Mouse (Mus musculus) embryonic facial prominence, embryonic 14.5 days (tissue): ENCODE data around the gene Crabp2. TPM values are rescaled to one million over a fixed set of nuclear protein-coding genes. Genes with fewer than 3 reads are reported as not detected.
A peak's percentile ranks its signal among the peaks of the same experiment; 100 is the strongest.

Source experiments
- ATAC-seq: fragments of 200-750 bp; cut with Nextera tagmentation; 2 replicates; pipeline ENCODE4 v1.8.0; 2017; ENCODE audit warnings: low read depth, moderate number of reproducible peaks, moderate TSS enrichment
- DNase-seq: peaks from one replicate; pipeline ENCODE4 v3.0.0-alpha.2; 2015; ENCODE audit warnings: low spot score
- H3K27ac ChIP-seq: fragments of 300-500 bp; sonication (generic); replicated peaks from 2 replicates; pipeline ENCODE4 v1.5.1; 2014; ENCODE audit warnings: low read depth, mild to moderate bottlenecking, low read length, moderate library complexity
- H3K27me3 ChIP-seq: fragments of 300-500 bp; sonication (generic); replicated peaks from 2 replicates; pipeline ENCODE4 v1.6.1; 2014; ENCODE audit warnings: low read length; ENCODE audit not compliant: control insufficient read depth, insufficient read depth
- H3K36me3 ChIP-seq: fragments of 300-500 bp; sonication (generic); 2 replicates; pipeline ENCODE4 v1.6.1; 2014; ENCODE audit warnings: low read length, mixed read lengths; ENCODE audit not compliant: control insufficient read depth, insufficient read depth
- H3K4me1 ChIP-seq: fragments of 300-500 bp; sonication (generic); 2 replicates; pipeline ENCODE4 v1.6.1; 2014; ENCODE audit warnings: antibody characterized with exemption, low read length; ENCODE audit not compliant: control insufficient read depth, insufficient read depth
- H3K4me2 ChIP-seq: fragments of 300-500 bp; sonication (generic); 2 replicates; pipeline ENCODE4 v1.6.1; 2014; ENCODE audit warnings: low read depth, mild to moderate bottlenecking, low read length, moderate library complexity, mixed read lengths
- H3K4me3 ChIP-seq: fragments of 300-500 bp; sonication (generic); 2 replicates; pipeline ENCODE4 v1.5.1; 2014; ENCODE audit warnings: low read depth, mild to moderate bottlenecking, low read length
- H3K9ac ChIP-seq: fragments of 300-500 bp; sonication (generic); 2 replicates; pipeline ENCODE4 v1.6.1; 2014; ENCODE audit warnings: low read depth, mild to moderate bottlenecking, low read length, moderate library complexity, mixed read lengths
- H3K9me3 ChIP-seq: fragments of 300-500 bp; sonication (generic); 2 replicates; pipeline ENCODE4 v1.6.1; 2016; ENCODE audit warnings: low read length; ENCODE audit not compliant: control insufficient read depth
- WGBS: fragments of 180-500 bp; shearing (Covaris S2); extraction: QIAGEN DNeasy Blood & Tissue Kit; methylation state at CpG from one replicate; pipeline ENCODE4 v1.1.7; 2014; 5-methylcytosine and 5-hydroxymethylcytosine counted together
- polyA plus RNA-seq: library from polyadenylated mRNA; unstranded; fragments of >200 nt; fragmentation: Nextera tagmentation; extraction: Ambion mirVana; gene quantifications from 2 replicates; pipeline ENCODE4 v1.2.1, GENCODE M21; 2014

Crabp2 gene
- polyA plus RNA-seq, 1 experiment from 2014 or later, result 145 TPM

- ATAC-seq (peak; percentile 48), DNase-seq (peak; percentile 93)
- peak overlapping the region; percentile 43 for H3K4me3 ChIP-seq
- peaks cover 35% of the 10 kb centered on the region for H3K4me1 ChIP-seq
- peaks cover 38% of the 10 kb centered on the region for H3K27me3 ChIP-seq
- peak overlapping the region; percentile 57 for H3K9ac ChIP-seq
- 0 out of 2 replicates have a peak overlapping the region, but pooled peaks have one; percentile 35 for H3K27ac ChIP-seq
- no peaks in the 10 kb centered on the region for H3K36me3 ChIP-seq
- no peaks in the 10 kb centered on the region for H3K9me3 ChIP-seq
- peak overlapping the region; percentile 69 for H3K4me2 ChIP-seq
- 2% methylated on average over 15 of the region's 15 CpGs for WGBS
Observed at GRCm38 (mm10) chr3:87987633-87988032, 39.2 kb downstream of the Crabp2 start.

GRCm38 (mm10) chr3:87988068-87988467 lies 39.6 kb downstream of the Crabp2 start:
- ATAC-seq, result no peak
- Histone ChIP-seq H3K27ac (no peak overlapping the region), H3K4me3 (peak overlapping the region; percentile 43), H3K4me2 (peak overlapping the region; percentile 69), H3K4me1 (peaks cover 31% of the 10 kb centered on the region), H3K27me3 (peaks cover 43% of the 10 kb centered on the region), H3K36me3 (no peaks in the 10 kb centered on the region), H3K9me3 (no peaks in the 10 kb centered on the region), H3K9ac (peak overlapping the region; percentile 57)
- DNase-seq, result no peak
- 5% methylated on average over 15 of the region's 15 CpGs for WGBS

DNA sequence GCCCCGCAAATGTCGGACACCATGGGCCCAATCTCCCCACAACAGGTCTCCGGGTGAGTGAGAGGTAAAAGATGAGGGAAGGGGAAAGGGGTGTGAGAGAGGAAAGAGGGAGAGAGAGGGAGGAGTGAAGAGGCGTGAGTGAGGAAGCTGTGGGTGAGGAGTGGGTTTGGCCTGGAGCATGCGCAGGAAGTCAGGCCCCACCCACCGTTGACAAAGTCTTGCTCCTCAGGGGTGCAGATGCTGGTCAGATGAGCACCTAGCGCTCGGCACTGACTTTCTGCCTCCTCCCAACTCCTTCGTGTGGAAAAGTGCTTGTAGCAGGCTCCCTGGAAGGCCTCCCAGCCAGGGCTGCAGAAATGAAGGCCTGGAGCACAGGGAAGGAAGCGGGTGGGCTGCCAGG lies 41.5 kb downstream of the Crabp2 start:
- Histone ChIP-seq H3K27ac (no peak overlapping the region), H3K9me3 (no peaks in the 10 kb centered on the region), H3K27me3 (peaks cover 61% of the 10 kb centered on the region), H3K4me2 (no peak overlapping the region), H3K9ac (no peak overlapping the region), H3K36me3 (no peaks in the 10 kb centered on the region), H3K4me1 (peaks cover 18% of the 10 kb centered on the region; the same call in 1 of the 2 replicates), H3K4me3 (no peak overlapping the region)
- WGBS, result 33% methylated on average over 10 of the region's 10 CpGs
- DNase-seq (no peak), ATAC-seq (no peak)

DNA sequence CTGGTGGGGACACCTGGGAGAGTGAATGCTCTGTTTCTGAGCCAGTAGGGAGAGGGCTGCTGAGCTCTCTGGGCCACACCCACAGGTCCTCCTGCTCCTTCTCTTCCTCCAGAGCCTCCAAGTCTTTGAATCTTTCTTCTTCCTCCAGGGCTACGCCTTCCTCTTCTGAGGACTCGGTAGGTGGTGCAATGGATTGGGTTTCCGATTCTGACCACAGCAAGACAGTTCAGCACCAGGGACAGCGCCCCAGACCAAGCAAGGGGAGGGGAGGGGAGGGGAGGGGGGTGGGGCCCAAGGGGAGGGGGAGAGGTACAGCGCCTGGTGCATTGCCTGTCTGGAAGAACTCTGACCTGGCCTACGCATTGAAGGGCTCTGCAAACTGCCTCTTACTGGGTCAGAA lies 45.0 kb downstream of the Crabp2 start:
- H3K27ac ChIP-seq, result no peak overlapping the region
- H3K9ac ChIP-seq, result no peak overlapping the region
- DNase-seq (no peak), ATAC-seq (no peak)
- no peaks in the 10 kb centered on the region for H3K36me3 ChIP-seq
- no peaks in the 10 kb centered on the region for H3K4me1 ChIP-seq
- no peak overlapping the region for H3K4me3 ChIP-seq
- H3K9me3 ChIP-seq, result no peaks in the 10 kb centered on the region
- peaks cover 92% of the 10 kb centered on the region for H3K27me3 ChIP-seq
- no peak overlapping the region for H3K4me2 ChIP-seq
- WGBS, result 4% methylated on average over 5 of the region's 6 CpGs

DNA sequence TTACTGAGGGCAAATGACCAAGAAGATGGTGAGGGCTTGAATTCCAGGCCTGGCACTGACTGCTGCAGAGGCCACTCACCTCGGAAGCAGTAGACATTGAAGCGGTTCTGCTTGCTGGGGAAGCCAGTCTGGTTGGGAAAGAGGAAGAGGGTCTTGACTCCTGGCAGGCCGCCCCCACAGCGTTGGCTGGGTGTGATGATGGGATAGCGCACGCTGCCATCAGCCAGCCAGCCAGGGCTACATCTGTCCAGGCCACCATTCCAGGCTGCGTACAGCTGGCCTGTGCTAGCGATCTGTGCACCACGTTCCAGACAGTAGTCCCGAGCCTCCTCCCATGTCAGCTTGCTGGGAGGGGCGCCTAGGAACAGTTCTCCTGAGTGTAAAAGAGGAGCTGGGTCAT lies 46.9 kb downstream of the Crabp2 start:
- H3K4me2 ChIP-seq, result no peak overlapping the region
- H3K4me1 ChIP-seq, result peaks cover 6% of the 10 kb centered on the region; the same call in 1 of the 2 replicates
- peaks cover 94% of the 10 kb centered on the region for H3K27me3 ChIP-seq
- no peak overlapping the region for H3K4me3 ChIP-seq
- no peaks in the 10 kb centered on the region for H3K9me3 ChIP-seq
- no peak overlapping the region for H3K9ac ChIP-seq
- DNase-seq, result no peak
- ATAC-seq, result no peak
- H3K27ac ChIP-seq, result no peak overlapping the region
- WGBS, result 16% methylated on average over 7 of the region's 11 CpGs
- H3K36me3 ChIP-seq, result no peaks in the 10 kb centered on the region

DNA sequence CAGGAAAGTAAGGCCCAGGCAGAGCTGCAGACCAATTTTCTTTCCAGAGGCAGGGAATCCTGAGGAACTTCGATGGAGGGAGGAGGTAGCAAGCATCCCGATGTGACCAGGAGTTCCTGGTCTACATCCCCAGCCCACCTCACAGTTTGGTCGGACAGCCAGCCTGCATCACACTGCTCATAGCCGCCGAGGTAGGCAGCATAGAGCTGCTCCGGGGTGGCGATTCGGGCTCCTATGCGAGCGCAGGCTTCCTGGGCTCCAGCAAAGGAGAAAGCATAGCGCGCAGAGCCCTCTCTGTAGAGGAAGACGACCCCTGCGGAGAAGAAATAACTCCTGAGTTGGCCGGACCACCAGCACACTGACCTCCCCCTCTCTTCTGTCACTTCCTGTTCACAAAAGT lies 47.9 kb downstream of the Crabp2 start:
- Histone ChIP-seq H3K27me3 (peaks cover 96% of the 10 kb centered on the region), H3K4me2 (no peak overlapping the region), H3K9ac (no peak overlapping the region), H3K9me3 (no peaks in the 10 kb centered on the region), H3K27ac (no peak overlapping the region), H3K36me3 (no peaks in the 10 kb centered on the region), H3K4me1 (peaks cover 9% of the 10 kb centered on the region; the same call in 1 of the 2 replicates), H3K4me3 (peak overlapping the region; percentile 31; the same call in 1 of the 2 replicates)
- 0% methylated on average over 10 of the region's 15 CpGs for WGBS
- DNase-seq (no peak), ATAC-seq (no peak)

DNA sequence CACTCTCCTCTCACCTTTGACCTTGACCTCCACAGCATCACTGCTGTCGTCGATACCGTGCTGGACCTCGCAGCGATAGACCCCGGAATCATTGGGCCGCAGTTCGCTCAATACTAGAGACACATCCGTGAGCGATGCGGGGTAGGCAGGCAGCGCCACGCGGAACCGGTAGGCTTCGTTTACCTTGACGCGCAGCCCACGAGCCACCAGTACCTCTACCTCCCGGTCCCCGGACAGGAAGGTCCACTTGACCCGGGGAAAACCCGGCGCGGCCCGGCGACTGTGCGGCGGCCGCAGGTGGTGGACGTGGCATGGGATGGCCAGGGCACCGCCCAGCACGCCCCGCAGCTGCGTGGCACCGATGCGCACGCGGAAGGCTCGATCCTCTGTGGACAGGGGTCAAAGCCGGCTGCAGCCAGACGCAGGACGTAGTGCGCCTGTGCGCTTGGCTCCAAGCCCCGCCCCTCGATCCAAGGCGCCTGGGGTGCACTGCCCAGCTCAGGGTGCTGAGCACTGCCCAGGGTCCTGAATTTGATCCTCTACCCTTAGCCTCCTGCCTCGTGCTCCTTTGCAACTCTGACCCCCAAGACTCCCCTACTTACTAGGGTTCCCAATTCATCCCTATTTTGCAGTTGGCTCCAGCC lies 48.6 kb downstream of the Crabp2 start:
- no peak for DNase-seq
- H3K4me3 ChIP-seq, result peak overlapping the region; percentile 31
- under 1% methylated on average over 24 of the region's 49 CpGs for WGBS

DNA sequence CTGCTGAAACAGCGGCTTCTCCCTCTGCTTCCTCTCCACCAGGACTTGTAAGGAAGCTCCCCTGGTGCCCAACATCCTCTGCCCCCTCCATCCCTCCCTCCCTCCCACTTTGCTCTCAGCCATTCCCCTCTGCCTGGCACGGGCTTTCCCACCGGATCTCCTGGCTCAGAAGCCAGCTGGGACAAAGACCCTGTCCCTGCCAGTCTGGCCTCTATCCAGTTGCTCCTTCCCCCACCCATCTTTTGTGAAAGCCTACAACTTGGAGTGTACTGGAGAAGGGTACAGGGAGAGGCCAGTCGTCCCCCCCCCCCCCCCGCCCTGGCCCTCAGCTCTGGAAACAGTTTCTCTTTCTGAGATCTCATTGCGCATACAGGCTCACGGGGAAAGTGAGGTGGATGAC lies 50.3 kb downstream of the Crabp2 start:
- DNase-seq, result no peak
- Histone ChIP-seq H3K9me3 (no peaks in the 10 kb centered on the region), H3K4me1 (peaks cover 9% of the 10 kb centered on the region; the same call in 1 of the 2 replicates), H3K4me3 (no peak overlapping the region), H3K27me3 (peaks cover 100% of the 10 kb centered on the region), H3K36me3 (no peaks in the 10 kb centered on the region), H3K4me2 (no peak overlapping the region), H3K27ac (no peak overlapping the region), H3K9ac (no peak overlapping the region)
- WGBS, result 4% methylated on average over 7 of the region's 7 CpGs
- ATAC-seq, result no peak

More for the DNA sequence above, 48.6 kb downstream of the Crabp2 start:
- ATAC-seq, result no peak
- Histone ChIP-seq H3K27me3 (peaks cover 100% of the 10 kb centered on the region), H3K36me3 (no peaks in the 10 kb centered on the region), H3K27ac (no peak overlapping the region), H3K4me2 (peak overlapping the region; percentile 53), H3K4me1 (peaks cover 9% of the 10 kb centered on the region; the same call in 1 of the 2 replicates), H3K9ac (peak overlapping the region; percentile 34; the same call in 1 of the 2 replicates), H3K9me3 (no peaks in the 10 kb centered on the region)
